Mouse (Mus musculus): ENCODE data around the gene Etnk1. TPM values are rescaled to one million over a fixed set of nuclear protein-coding genes. Genes with fewer than 3 reads are reported as not detected.

Gene Etnk1
- polyA plus RNA-seq, 1 experiment from 2014 or later = 11.1 TPM

GRCm38 (mm10) chr6:143216221-143216620 lies 49.2 kb downstream of the Etnk1 start:
- 32% methylated on average over 11 of the region's 11 CpGs for WGBS
- Histone ChIP-seq H3K27me3 (replicated peaks; ENCODE audit: insufficient read depth, low read length) (no peaks in the 10 kb centered on the region), H3K4me3 (ENCODE audit: low read depth, low read length) (no peak overlapping the region), H3K36me3 (ENCODE audit: insufficient read depth, low read length) (no peaks in the 10 kb centered on the region), H3K4me2 (replicated peaks; ENCODE audit: low read depth, low read length) (no peak overlapping the region), H3K9me3 (ENCODE audit: low read length) (0 out of 2 replicates have a peak, but pooled peaks cover 6% of the 10 kb centered on the region), H3K9ac (replicated peaks; ENCODE audit: low read depth) (no peak overlapping the region), H3K27ac (ENCODE audit: low read length) (no peak overlapping the region), H3K4me1 (ENCODE audit: insufficient read depth, low read depth, low read length) (no peaks in the 10 kb centered on the region)
- no peak for ATAC-seq
- no peak for DNase-seq (ENCODE audit: low spot score)
- no peak; the same call in 1 of the 2 replicates for TF ChIP-seq CTCF (IDR thresholded peaks at IDR 0.05)

- H3K9ac ChIP-seq (replicated peaks; ENCODE audit: low read depth) = no peak overlapping the region
- no peak overlapping the region for H3K4me3 ChIP-seq (ENCODE audit: low read depth, low read length)
- WGBS = 4% methylated on average over 5 of the region's 5 CpGs
- peak overlapping the region; percentile 15; the same call in 1 of the 2 replicates for H3K4me2 ChIP-seq (replicated peaks; ENCODE audit: low read depth, low read length)
- no peaks in the 10 kb centered on the region for H3K4me1 ChIP-seq (ENCODE audit: insufficient read depth, low read depth, low read length)
- no peak overlapping the region for H3K27ac ChIP-seq (ENCODE audit: low read length)
- no peaks in the 10 kb centered on the region for H3K27me3 ChIP-seq (replicated peaks; ENCODE audit: insufficient read depth, low read length)
- no peaks in the 10 kb centered on the region for H3K36me3 ChIP-seq (ENCODE audit: insufficient read depth, low read length)
- ATAC-seq = peak; percentile 32
- peak; percentile 82 for DNase-seq (ENCODE audit: low spot score)
- H3K9me3 ChIP-seq (ENCODE audit: low read length) = no peaks in the 10 kb centered on the region
- TF ChIP-seq EP300 (IDR thresholded peaks at IDR 0.05) (no peak), CTCF (IDR thresholded peaks at IDR 0.05) (peak; percentile 90)
Measured at GRCm38 (mm10) chr6:143219347-143219746, 52.3 kb downstream of the Etnk1 start.

- TF ChIP-seq CTCF (IDR thresholded peaks at IDR 0.05) = no peak
- no peak for TF ChIP-seq EP300 (IDR thresholded peaks at IDR 0.05)
- H3K9ac ChIP-seq (replicated peaks; ENCODE audit: low read depth) = no peak overlapping the region
- H3K9me3 ChIP-seq (ENCODE audit: low read length) = no peaks in the 10 kb centered on the region
- no peaks in the 10 kb centered on the region for H3K27me3 ChIP-seq (replicated peaks; ENCODE audit: insufficient read depth, low read length)
- H3K4me1 ChIP-seq (ENCODE audit: insufficient read depth, low read depth, low read length) = no peaks in the 10 kb centered on the region
- ATAC-seq (no peak), DNase-seq (ENCODE audit: low spot score) (no peak)
- 75% methylated on average over 8 of the region's 8 CpGs for WGBS
- no peak overlapping the region for H3K4me2 ChIP-seq (replicated peaks; ENCODE audit: low read depth, low read length)
- H3K4me3 ChIP-seq (ENCODE audit: low read depth, low read length) = no peak overlapping the region
- H3K27ac ChIP-seq (ENCODE audit: low read length) = no peak overlapping the region
- H3K36me3 ChIP-seq (ENCODE audit: insufficient read depth, low read length) = no peaks in the 10 kb centered on the region
Measured at GRCm38 (mm10) chr6:143221245-143221644, 54.2 kb downstream of the Etnk1 start.

GRCm38 (mm10) chr6:143224057-143224456 lies 57.0 kb downstream of the Etnk1 start:
- no peak overlapping the region for H3K4me2 ChIP-seq (replicated peaks; ENCODE audit: low read depth, low read length)
- no peak overlapping the region for H3K27ac ChIP-seq (ENCODE audit: low read length)
- no peaks in the 10 kb centered on the region for H3K27me3 ChIP-seq (replicated peaks; ENCODE audit: insufficient read depth, low read length)
- DNase-seq (ENCODE audit: low spot score) = no peak
- WGBS = 57% methylated on average over 11 of the region's 11 CpGs
- H3K9ac ChIP-seq (replicated peaks; ENCODE audit: low read depth) = no peak overlapping the region
- no peaks in the 10 kb centered on the region for H3K36me3 ChIP-seq (ENCODE audit: insufficient read depth, low read length)
- H3K4me1 ChIP-seq (ENCODE audit: insufficient read depth, low read depth, low read length) = no peaks in the 10 kb centered on the region
- ATAC-seq = no peak
- H3K4me3 ChIP-seq (ENCODE audit: low read depth, low read length) = no peak overlapping the region
- TF ChIP-seq EP300 (IDR thresholded peaks at IDR 0.05) = no peak
- TF ChIP-seq CTCF (IDR thresholded peaks at IDR 0.05) = no peak
- H3K9me3 ChIP-seq (ENCODE audit: low read length) = no peaks in the 10 kb centered on the region

GRCm38 (mm10) chr6:143224885-143225284 lies 57.9 kb downstream of the Etnk1 start:
- Histone ChIP-seq H3K9ac (replicated peaks; ENCODE audit: low read depth) (no peak overlapping the region), H3K36me3 (ENCODE audit: insufficient read depth, low read length) (no peaks in the 10 kb centered on the region), H3K27ac (ENCODE audit: low read length) (no peak overlapping the region), H3K4me2 (replicated peaks; ENCODE audit: low read depth, low read length) (no peak overlapping the region), H3K4me1 (ENCODE audit: insufficient read depth, low read depth, low read length) (no peaks in the 10 kb centered on the region), H3K27me3 (replicated peaks; ENCODE audit: insufficient read depth, low read length) (no peaks in the 10 kb centered on the region), H3K9me3 (ENCODE audit: low read length) (no peaks in the 10 kb centered on the region), H3K4me3 (ENCODE audit: low read depth, low read length) (no peak overlapping the region)
- TF ChIP-seq EP300 (IDR thresholded peaks at IDR 0.05) (no peak), CTCF (IDR thresholded peaks at IDR 0.05) (no peak)
- DNase-seq (ENCODE audit: low spot score) (no peak), ATAC-seq (no peak)
- 76% methylated on average over 6 of the region's 6 CpGs for WGBS

- no peak overlapping the region for H3K4me3 ChIP-seq (ENCODE audit: low read depth, low read length)
- no peak overlapping the region for H3K27ac ChIP-seq (ENCODE audit: low read length)
- no peaks in the 10 kb centered on the region for H3K9me3 ChIP-seq (ENCODE audit: low read length)
- WGBS = 67% methylated on average over 5 of the region's 5 CpGs
- no peak for ATAC-seq
- no peaks in the 10 kb centered on the region for H3K36me3 ChIP-seq (ENCODE audit: insufficient read depth, low read length)
- TF ChIP-seq EP300 (IDR thresholded peaks at IDR 0.05) (no peak), CTCF (IDR thresholded peaks at IDR 0.05) (no peak)
- H3K9ac ChIP-seq (replicated peaks; ENCODE audit: low read depth) = no peak overlapping the region
- no peaks in the 10 kb centered on the region for H3K27me3 ChIP-seq (replicated peaks; ENCODE audit: insufficient read depth, low read length)
- no peaks in the 10 kb centered on the region for H3K4me1 ChIP-seq (ENCODE audit: insufficient read depth, low read depth, low read length)
- DNase-seq (ENCODE audit: low spot score) = no peak
- H3K4me2 ChIP-seq (replicated peaks; ENCODE audit: low read depth, low read length) = no peak overlapping the region
Measured at GRCm38 (mm10) chr6:143228696-143229095, 61.7 kb downstream of the Etnk1 start.

- Histone ChIP-seq H3K4me3 (ENCODE audit: low read depth, low read length) (no peak overlapping the region), H3K4me2 (replicated peaks; ENCODE audit: low read depth, low read length) (no peak overlapping the region), H3K9me3 (ENCODE audit: low read length) (no peaks in the 10 kb centered on the region), H3K9ac (replicated peaks; ENCODE audit: low read depth) (no peak overlapping the region), H3K27me3 (replicated peaks; ENCODE audit: insufficient read depth, low read length) (no peaks in the 10 kb centered on the region), H3K36me3 (ENCODE audit: insufficient read depth, low read length) (no peaks in the 10 kb centered on the region), H3K27ac (ENCODE audit: low read length) (no peak overlapping the region), H3K4me1 (ENCODE audit: insufficient read depth, low read depth, low read length) (no peaks in the 10 kb centered on the region)
- DNase-seq (ENCODE audit: low spot score) (peak; percentile 26), ATAC-seq (peak; percentile 47)
- 31% methylated on average over 8 of the region's 8 CpGs for WGBS
- TF ChIP-seq EP300 (IDR thresholded peaks at IDR 0.05) (no peak), CTCF (IDR thresholded peaks at IDR 0.05) (no peak)
Measured at GRCm38 (mm10) chr6:143229906-143230305, 62.9 kb downstream of the Etnk1 start.
